10 mouse cellular contexts compared by ENCODE assay signal in the genomic region with DNA sequence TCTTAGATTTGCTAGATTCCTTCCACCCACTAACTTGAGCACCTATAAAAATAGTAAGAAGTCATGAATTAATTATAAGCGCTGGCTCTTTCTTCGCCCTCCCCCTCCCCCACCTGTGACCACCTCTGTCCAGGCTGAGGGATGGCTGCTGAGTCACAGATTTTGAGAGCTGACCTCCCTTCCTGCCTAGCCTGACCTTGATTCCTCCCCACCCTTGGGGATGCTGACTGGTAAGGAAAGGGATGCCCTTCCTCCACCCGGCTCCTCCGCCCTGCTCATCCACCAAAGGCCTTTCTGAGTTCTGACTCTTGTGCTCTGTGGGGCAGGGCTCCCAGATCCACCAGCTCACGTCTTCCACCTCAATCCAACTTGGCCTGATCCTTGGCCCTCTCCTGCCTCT. TPM values are rescaled to one million over a fixed set of nuclear protein-coding genes. Genes with fewer than 3 reads are reported as not detected.
DNase-seq lines count a peak whose midpoint lies in the region; ATAC-seq lines count a peak whose summit lies in the region.
"Had no signal": no experiment of that assay in that cellular context is flagged by ENCODE, and none has a peak within 500 bp of the region (broad histone marks: within the 10 kb centered on the region; RNA-seq: fewer than 3 reads in every experiment).

No protein-coding gene starts in this region.

- intact Hi-C loops in heart, postnatal 25 days (cut with DNase I) = no loop called here

- 63% methylated on average over 5 of the region's 5 CpGs for WGBS in heart, embryonic 11.5 days (ENCODE audit: insufficient replicate concordance)
- WGBS in neural tube, embryonic 12.5 days = 77% methylated on average over 5 of the region's 5 CpGs

- H3K4me1 ChIP-seq in heart, embryonic 11.5 days (ENCODE audit: control insufficient read depth, insufficient read depth, low read length) = peaks cover 27% of the 10 kb centered on the region
- peaks cover 42% of the 10 kb centered on the region for H3K4me1 ChIP-seq in neural tube, embryonic 12.5 days

- no peak for ATAC-seq in heart, embryonic 11.5 days (replicated peaks; ENCODE audit: insufficient number of reproducible peaks, low FRiP score, low TSS enrichment)
- no peak for ATAC-seq in neural tube, embryonic 12.5 days (ENCODE audit: low FRiP score, low read depth)
- ATAC-seq in granulocyte monocyte progenitor cell, adult 5-6 weeks (replicated peaks; ENCODE audit: poor library complexity, severe bottlenecking) = no peak

- no peaks in the 10 kb centered on the region for H3K9me3 ChIP-seq in heart, embryonic 11.5 days (replicated peaks; ENCODE audit: control insufficient read depth, low read length)
- no peaks in the 10 kb centered on the region for H3K9me3 ChIP-seq in neural tube, embryonic 12.5 days

- no peaks in the 10 kb centered on the region for H3K36me3 ChIP-seq in heart, embryonic 11.5 days (ENCODE audit: control insufficient read depth, insufficient read depth, low read length)
- peaks cover under 1% of the 10 kb centered on the region; the same call in 1 of the 2 replicates for H3K36me3 ChIP-seq in neural tube, embryonic 12.5 days

- H3K27me3 ChIP-seq in heart, embryonic 11.5 days (ENCODE audit: control insufficient read depth, insufficient read depth, low read length) = peaks cover 15% of the 10 kb centered on the region; the same call in 1 of the 2 replicates
- H3K27me3 ChIP-seq in neural tube, embryonic 12.5 days (replicated peaks) = no peaks in the 10 kb centered on the region

- H3K4me3 ChIP-seq in heart, embryonic 11.5 days (ENCODE audit: low read depth, low read length) = no peak overlapping the region
- H3K4me3 ChIP-seq in neural tube, embryonic 12.5 days = no peak overlapping the region
- H3K4me3 ChIP-seq: erythroblast, embryonic 14.5 days had no signal

- H3K27ac ChIP-seq in heart, embryonic 11.5 days (ENCODE audit: low read depth, low read length) = 0 out of 2 replicates have a peak overlapping the region, but pooled peaks have one; percentile 1
- no peak overlapping the region for H3K27ac ChIP-seq in neural tube, embryonic 12.5 days

- H3K4me2 ChIP-seq in heart, embryonic 11.5 days = no peak overlapping the region
- peak overlapping the region; percentile 84 for H3K4me2 ChIP-seq in neural tube, embryonic 12.5 days (replicated peaks)

- DNase-seq in heart, postnatal 25 days (ENCODE audit: low spot score) = no peak
- DNase-seq in neural tube, embryonic 10.5 days (ENCODE audit: extremely low spot score, low spot score) = no peak
- DNase-seq in kidney, postnatal 14 days = peak; percentile 54
- no peak for DNase-seq in urinary bladder, postnatal 25 days (ENCODE audit: low spot score)
- no peak for DNase-seq in urinary bladder, postnatal 10 days (ENCODE audit: low spot score)

- 0 out of 2 replicates have a peak overlapping the region, but pooled peaks have one; percentile 6 for H3K9ac ChIP-seq in heart, embryonic 11.5 days (ENCODE audit: low read depth, low read length)
- H3K9ac ChIP-seq in neural tube, embryonic 12.5 days = 0 out of 2 replicates have a peak overlapping the region, but pooled peaks have one; percentile 93

RNA-seq across cellular contexts. Expression of a gene that starts 2.9 kb away (rescaled TPM):
- polyA plus RNA-seq in heart, embryonic 11.5 days (2014; fragmentation: Nextera tagmentation; extraction: Ambion mirVana) = 6.2 and 7.8 TPM in 2 replicates
- total RNA-seq in heart, postnatal 25 days (2021) = 1 to 10 TPM; 5.5 to 6.6 TPM
- polyA plus RNA-seq in neural tube, embryonic 12.5 days (2016; fragmentation: Nextera tagmentation; extraction: Ambion mirVana) = 30.0 and 30.1 TPM in 2 replicates
- 0.68 TPM in 1 of 2 replicates, not detected in the other for total RNA-seq in granulocyte monocyte progenitor cell, adult 5-6 weeks (2014; fragmentation: Nextera tagmentation)
- 0.67 TPM in 1 of 2 replicates, not detected in the other for total RNA-seq in granulocyte monocyte progenitor cell, adult 5-6 weeks (2017)
- total RNA-seq: CH12.LX had no signal

RNA-seq across cellular contexts. Expression of a gene that starts 17.0 kb away (rescaled TPM):
- polyA plus RNA-seq in heart, embryonic 11.5 days (2014; fragmentation: Nextera tagmentation; extraction: Ambion mirVana) = 6.2 and 7.8 TPM in 2 replicates
- total RNA-seq in heart, postnatal 25 days (2021) = 1 to 10 TPM; 4.2 to 5.4 TPM
- 28.9 and 30.3 TPM in 2 replicates for polyA plus RNA-seq in neural tube, embryonic 12.5 days (2016; fragmentation: Nextera tagmentation; extraction: Ambion mirVana)
- not detected in 2 replicates for total RNA-seq in granulocyte monocyte progenitor cell, adult 5-6 weeks (2014; fragmentation: Nextera tagmentation)
- total RNA-seq in granulocyte monocyte progenitor cell, adult 5-6 weeks (2017) = not detected in 2 replicates
- polyA plus RNA-seq: erythroblast, embryonic 14.5 days had no signal

RNA-seq across cellular contexts. Expression of a gene that starts 19.0 kb away (rescaled TPM):
- polyA plus RNA-seq in heart, embryonic 11.5 days (2014; fragmentation: Nextera tagmentation; extraction: Ambion mirVana) = 163 and 177 TPM in 2 replicates
- total RNA-seq in heart, postnatal 25 days (2021) = 100 to 1,000 TPM; 143 to 145 TPM
- 193 and 199 TPM in 2 replicates for polyA plus RNA-seq in neural tube, embryonic 12.5 days (2016; fragmentation: Nextera tagmentation; extraction: Ambion mirVana)
- total RNA-seq in granulocyte monocyte progenitor cell, adult 5-6 weeks (2014; fragmentation: Nextera tagmentation) = 73.3 and 77.9 TPM in 2 replicates
- total RNA-seq in granulocyte monocyte progenitor cell, adult 5-6 weeks (2017) = 91.3 and 109 TPM in 2 replicates

RNA-seq across cellular contexts. Expression of a gene that starts 35.2 kb away (rescaled TPM):
- 1,505 and 1,518 TPM in 2 replicates for polyA plus RNA-seq in heart, embryonic 11.5 days (2014; fragmentation: Nextera tagmentation; extraction: Ambion mirVana)
- total RNA-seq in heart, postnatal 25 days (2021) = 1,000 to 10,000 TPM; 2,312 to 2,343 TPM
- polyA plus RNA-seq in neural tube, embryonic 12.5 days (2016; fragmentation: Nextera tagmentation; extraction: Ambion mirVana) = 890 and 895 TPM in 2 replicates
- 783 and 971 TPM in 2 replicates for total RNA-seq in granulocyte monocyte progenitor cell, adult 5-6 weeks (2014; fragmentation: Nextera tagmentation)
- 804 and 885 TPM in 2 replicates for total RNA-seq in granulocyte monocyte progenitor cell, adult 5-6 weeks (2017)

RNA-seq across cellular contexts. Expression of a gene that starts 35.3 kb away (rescaled TPM):
- 12.0 and 12.7 TPM in 2 replicates for polyA plus RNA-seq in heart, embryonic 11.5 days (2014; fragmentation: Nextera tagmentation; extraction: Ambion mirVana)
- 10 to 100 TPM; 27.0 to 28.0 TPM for total RNA-seq in heart, postnatal 25 days (2021)
- 29.7 and 29.9 TPM in 2 replicates for polyA plus RNA-seq in neural tube, embryonic 12.5 days (2016; fragmentation: Nextera tagmentation; extraction: Ambion mirVana)
- 16.4 and 19.4 TPM in 2 replicates for total RNA-seq in granulocyte monocyte progenitor cell, adult 5-6 weeks (2014; fragmentation: Nextera tagmentation)
- total RNA-seq in granulocyte monocyte progenitor cell, adult 5-6 weeks (2017) = 9.5 and 9.6 TPM in 2 replicates

Comparison
In these comparisons a context has a peak if more than half of its experiments do, and no peak if none do; other contexts are left out.
1. RNA of a gene that starts 17.0 kb away (total RNA-seq): 4.2 to 5.4 TPM in heart, postnatal 25 days; not detected in granulocyte monocyte progenitor cell, adult 5-6 weeks; every median in the first group is over 4 times any median in the second.